Mouse (Mus musculus): ENCODE measurements around the gene Ppp1r15b. TPM values are rescaled to one million over a fixed set of nuclear protein-coding genes. Genes with fewer than 3 reads are reported as not detected.

Ppp1r15b gene
- total and polyA plus RNA-seq, 2 experiments from 2014 or later, result 17.5 to 42.3 TPM

DNA sequence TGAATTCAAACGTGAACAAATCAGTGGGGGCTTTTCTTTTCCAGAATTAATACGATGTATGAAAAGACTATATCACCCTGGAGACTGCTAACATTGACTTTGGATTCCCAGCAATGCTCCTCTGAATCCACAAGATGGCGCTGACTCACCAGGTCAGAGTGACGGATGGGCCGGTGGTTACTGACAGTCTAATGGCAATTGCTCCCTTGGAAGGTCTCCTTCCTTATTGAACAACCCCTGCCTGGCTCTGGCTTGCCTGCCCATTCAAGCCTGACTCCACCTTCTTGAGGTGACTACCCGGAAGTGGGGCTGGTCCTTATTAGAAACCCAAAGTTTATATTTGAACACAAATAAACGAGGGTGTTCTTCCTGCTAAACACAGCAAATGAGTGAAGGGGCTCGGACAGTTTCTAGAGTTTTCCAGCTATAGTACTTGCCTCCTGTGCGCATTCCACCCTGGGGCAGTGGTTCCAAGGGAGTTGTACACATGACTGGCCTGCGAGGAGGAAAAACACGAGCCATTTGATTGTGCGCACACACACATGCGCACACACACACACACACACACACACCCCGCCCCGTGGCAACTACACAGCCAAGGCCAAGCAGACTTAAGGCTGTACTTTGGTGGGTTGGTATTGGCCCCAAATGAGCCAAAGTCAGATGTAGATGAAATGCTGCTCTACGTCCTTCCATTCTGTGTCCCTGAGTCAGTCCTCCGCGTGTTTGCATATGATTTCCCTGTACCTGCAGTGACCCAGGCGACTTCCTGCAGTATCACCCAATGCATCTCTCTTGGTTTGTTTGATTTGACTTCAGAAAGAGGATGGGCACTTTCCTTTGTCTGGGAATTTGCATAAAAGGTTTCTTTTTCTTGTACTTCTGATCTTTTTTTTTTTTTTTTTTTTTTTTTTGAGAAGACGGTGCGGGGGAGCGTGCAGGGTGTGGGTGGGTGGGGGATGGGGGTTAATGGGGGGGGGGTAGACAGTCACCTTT lies 15.4 kb downstream of the Ppp1r15b start:
- H3K4me2 ChIP-seq (ENCODE audit: low read depth, low read length, poor library complexity, severe bottlenecking), result no peak overlapping the region
- H3K4me3 ChIP-seq (ENCODE audit: low read depth, low read length), result no peak overlapping the region
- 63% methylated on average over 22 of the region's 22 CpGs for WGBS
- DNase-seq (ENCODE audit: low spot score), result peak; percentile 82
- no peaks in the 10 kb centered on the region for H3K36me3 ChIP-seq (ENCODE audit: insufficient read depth, low read length)
- peak; percentile 68; the same call in 1 of the 2 replicates for ATAC-seq (ENCODE audit: low FRiP score)
- peak; percentile 92 for TF ChIP-seq CTCF (IDR thresholded peaks at IDR 0.05)
- H3K4me1 ChIP-seq (ENCODE audit: insufficient read depth, low read length), result no peaks in the 10 kb centered on the region
- H3K9ac ChIP-seq (replicated peaks; ENCODE audit: low read length, poor library complexity, severe bottlenecking), result no peak overlapping the region
- no peaks in the 10 kb centered on the region for H3K27me3 ChIP-seq (ENCODE audit: insufficient read depth, low read length)
- H3K27ac ChIP-seq (ENCODE audit: low read depth, low read length), result no peak overlapping the region
- 0 out of 2 replicates have a peak, but pooled peaks cover 2% of the 10 kb centered on the region for H3K9me3 ChIP-seq (ENCODE audit: low read length)

DNA sequence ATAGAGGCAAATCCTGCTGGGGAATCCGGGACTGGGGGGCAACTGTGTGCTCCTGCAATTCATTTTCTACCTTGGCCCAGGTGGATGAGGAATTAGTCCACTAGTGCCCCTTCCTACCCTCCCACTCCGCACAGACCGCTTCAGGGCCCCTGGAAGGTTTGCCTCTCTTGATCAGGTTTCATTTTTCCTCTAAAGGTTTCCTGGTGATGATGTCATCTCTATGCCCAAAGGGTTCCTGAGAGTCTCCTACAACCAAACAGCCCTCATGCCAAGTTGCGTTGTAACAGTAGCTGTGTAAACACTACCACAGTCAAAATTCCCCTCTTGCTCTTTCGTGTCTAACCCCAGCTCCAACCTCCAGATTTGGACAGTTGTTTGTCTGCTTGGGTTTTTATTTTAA lies 16.4 kb downstream of the Ppp1r15b start:
- Histone ChIP-seq H3K4me3 (ENCODE audit: low read depth, low read length) (no peak overlapping the region), H3K27me3 (ENCODE audit: insufficient read depth, low read length) (no peaks in the 10 kb centered on the region), H3K9me3 (ENCODE audit: low read length) (0 out of 2 replicates have a peak, but pooled peaks cover 2% of the 10 kb centered on the region), H3K4me1 (ENCODE audit: insufficient read depth, low read length) (no peaks in the 10 kb centered on the region), H3K36me3 (ENCODE audit: insufficient read depth, low read length) (no peaks in the 10 kb centered on the region), H3K9ac (replicated peaks; ENCODE audit: low read length, poor library complexity, severe bottlenecking) (no peak overlapping the region), H3K4me2 (ENCODE audit: low read depth, low read length, poor library complexity, severe bottlenecking) (no peak overlapping the region), H3K27ac (ENCODE audit: low read depth, low read length) (no peak overlapping the region)
- TF ChIP-seq CTCF (IDR thresholded peaks at IDR 0.05), result no peak
- ATAC-seq (ENCODE audit: low FRiP score), result no peak
- no peak for DNase-seq (ENCODE audit: low spot score)
- WGBS, result 85% methylated on average over 5 of the region's 5 CpGs

DNA sequence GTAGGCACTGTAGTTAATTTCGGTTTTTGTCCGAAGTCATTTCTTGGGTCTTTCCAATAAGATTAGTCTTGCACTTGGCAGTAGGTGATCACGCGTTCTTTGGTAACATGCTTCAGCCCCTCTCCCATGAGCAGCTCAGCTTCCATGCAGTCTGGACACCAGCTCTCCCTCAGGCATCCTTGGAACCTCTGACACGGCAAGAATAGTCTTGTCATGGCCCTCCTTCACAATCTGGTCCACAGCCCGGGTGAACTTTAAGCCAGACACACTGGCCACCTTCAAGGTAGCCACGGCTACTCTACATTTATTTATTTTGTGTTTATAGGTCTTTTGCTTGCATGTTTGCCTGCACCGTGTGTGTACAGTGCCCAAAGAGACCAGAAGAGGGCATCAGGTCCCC lies 17.2 kb downstream of the Ppp1r15b start:
- Histone ChIP-seq H3K9ac (replicated peaks; ENCODE audit: low read length, poor library complexity, severe bottlenecking) (no peak overlapping the region), H3K27ac (ENCODE audit: low read depth, low read length) (no peak overlapping the region), H3K27me3 (ENCODE audit: insufficient read depth, low read length) (no peaks in the 10 kb centered on the region), H3K4me1 (ENCODE audit: insufficient read depth, low read length) (no peaks in the 10 kb centered on the region), H3K4me2 (ENCODE audit: low read depth, low read length, poor library complexity, severe bottlenecking) (no peak overlapping the region), H3K9me3 (ENCODE audit: low read length) (0 out of 2 replicates have a peak, but pooled peaks cover 2% of the 10 kb centered on the region), H3K4me3 (ENCODE audit: low read depth, low read length) (no peak overlapping the region), H3K36me3 (ENCODE audit: insufficient read depth, low read length) (no peaks in the 10 kb centered on the region)
- ATAC-seq (ENCODE audit: low FRiP score) (no peak), DNase-seq (ENCODE audit: low spot score) (no peak)
- WGBS, result 96% methylated on average over 8 of the region's 8 CpGs
- TF ChIP-seq CTCF (IDR thresholded peaks at IDR 0.05), result no peak

DNA sequence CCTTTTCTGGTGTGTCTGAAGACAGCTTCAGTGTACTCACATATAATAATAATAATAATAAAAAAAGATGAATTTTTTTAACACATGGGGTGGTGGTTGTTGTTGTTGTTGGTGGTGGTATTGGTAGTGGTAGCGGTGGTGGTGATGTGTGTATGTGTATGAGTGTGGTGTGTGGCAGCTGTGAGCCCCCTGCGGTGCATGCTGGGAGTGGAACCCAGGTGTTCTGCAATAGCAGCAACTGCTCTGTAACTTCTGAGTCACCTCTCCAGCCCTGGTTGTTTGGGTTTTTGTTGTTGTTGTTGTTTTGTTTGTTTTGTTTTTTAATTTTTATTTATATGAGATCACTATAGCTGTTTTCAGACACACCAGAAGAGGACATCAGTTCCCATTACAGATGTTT lies 19.6 kb downstream of the Ppp1r15b start:
- H3K9ac ChIP-seq (replicated peaks; ENCODE audit: low read length, poor library complexity, severe bottlenecking), result no peak overlapping the region
- no peaks in the 10 kb centered on the region for H3K4me1 ChIP-seq (ENCODE audit: insufficient read depth, low read length)
- ATAC-seq (ENCODE audit: low FRiP score), result no peak
- H3K4me3 ChIP-seq (ENCODE audit: low read depth, low read length), result no peak overlapping the region
- no peak overlapping the region for H3K4me2 ChIP-seq (ENCODE audit: low read depth, low read length, poor library complexity, severe bottlenecking)
- no peaks in the 10 kb centered on the region for H3K36me3 ChIP-seq (ENCODE audit: insufficient read depth, low read length)
- no peak overlapping the region for H3K27ac ChIP-seq (ENCODE audit: low read depth, low read length)
- WGBS, result 100% methylated on average over 2 of the region's 2 CpGs
- DNase-seq (ENCODE audit: low spot score), result no peak
- no peaks in the 10 kb centered on the region for H3K27me3 ChIP-seq (ENCODE audit: insufficient read depth, low read length)
- TF ChIP-seq CTCF (IDR thresholded peaks at IDR 0.05), result no peak
- 0 out of 2 replicates have a peak, but pooled peaks cover 2% of the 10 kb centered on the region for H3K9me3 ChIP-seq (ENCODE audit: low read length)

DNA sequence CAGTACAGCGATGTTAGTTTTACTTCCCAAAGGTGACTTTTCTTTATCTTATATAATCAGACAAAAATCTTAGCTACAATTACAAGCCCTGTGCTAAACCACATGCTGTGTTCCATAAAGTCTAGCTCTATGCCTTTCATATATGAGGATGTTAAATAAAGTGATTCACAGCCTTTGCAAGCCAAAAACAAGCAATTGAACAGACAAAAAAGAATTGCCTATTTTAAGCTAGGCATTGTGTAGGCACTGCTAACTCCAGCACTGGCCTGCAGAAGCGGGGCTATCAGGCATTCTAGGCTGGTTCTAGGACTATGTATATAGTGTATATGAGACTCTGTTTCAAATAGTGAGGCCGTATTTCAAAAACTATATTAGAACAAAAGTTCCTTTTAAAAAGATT lies 21.3 kb downstream of the Ppp1r15b start:
- no peaks in the 10 kb centered on the region for H3K36me3 ChIP-seq (ENCODE audit: insufficient read depth, low read length)
- 92% methylated on average over 3 of the region's 3 CpGs for WGBS
- H3K4me3 ChIP-seq (ENCODE audit: low read depth, low read length), result no peak overlapping the region
- no peak overlapping the region for H3K4me2 ChIP-seq (ENCODE audit: low read depth, low read length, poor library complexity, severe bottlenecking)
- H3K9ac ChIP-seq (replicated peaks; ENCODE audit: low read length, poor library complexity, severe bottlenecking), result no peak overlapping the region
- no peaks in the 10 kb centered on the region for H3K4me1 ChIP-seq (ENCODE audit: insufficient read depth, low read length)
- 0 out of 2 replicates have a peak, but pooled peaks cover 2% of the 10 kb centered on the region for H3K9me3 ChIP-seq (ENCODE audit: low read length)
- H3K27ac ChIP-seq (ENCODE audit: low read depth, low read length), result no peak overlapping the region
- DNase-seq (ENCODE audit: low spot score) (no peak), ATAC-seq (ENCODE audit: low FRiP score) (no peak)
- no peak for TF ChIP-seq CTCF (IDR thresholded peaks at IDR 0.05)
- H3K27me3 ChIP-seq (ENCODE audit: insufficient read depth, low read length), result no peaks in the 10 kb centered on the region

DNA sequence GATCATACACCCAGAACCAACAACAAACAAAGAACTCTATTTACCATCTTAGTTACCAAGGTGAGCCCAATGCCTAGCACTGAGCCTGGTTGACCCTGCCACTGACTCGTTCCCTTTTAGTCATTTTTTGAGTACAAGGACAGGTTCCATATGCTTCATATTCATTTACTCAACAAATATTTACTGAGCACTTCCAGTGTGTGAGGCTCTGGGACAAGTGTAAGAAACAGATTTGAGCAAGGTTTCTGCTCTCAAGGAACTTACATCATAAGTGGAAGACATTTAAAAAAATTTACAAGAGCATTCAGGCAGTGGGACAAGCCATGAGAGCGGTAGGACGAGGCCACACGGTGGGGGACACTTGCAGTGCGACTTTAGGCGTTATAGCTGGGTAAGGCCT lies 24.3 kb downstream of the Ppp1r15b start:
- Histone ChIP-seq H3K36me3 (ENCODE audit: insufficient read depth, low read length) (no peaks in the 10 kb centered on the region), H3K9ac (replicated peaks; ENCODE audit: low read length, poor library complexity, severe bottlenecking) (no peak overlapping the region), H3K27me3 (ENCODE audit: insufficient read depth, low read length) (no peaks in the 10 kb centered on the region), H3K4me2 (ENCODE audit: low read depth, low read length, poor library complexity, severe bottlenecking) (no peak overlapping the region), H3K27ac (ENCODE audit: low read depth, low read length) (no peak overlapping the region), H3K4me3 (ENCODE audit: low read depth, low read length) (no peak overlapping the region), H3K4me1 (ENCODE audit: insufficient read depth, low read length) (no peaks in the 10 kb centered on the region), H3K9me3 (ENCODE audit: low read length) (no peaks in the 10 kb centered on the region)
- ATAC-seq (ENCODE audit: low FRiP score) (no peak), DNase-seq (ENCODE audit: low spot score) (no peak)
- TF ChIP-seq CTCF (IDR thresholded peaks at IDR 0.05), result no peak
- WGBS, result 86% methylated on average over 6 of the region's 6 CpGs

Measured in midbrain, postnatal 0 days (tissue).